Mouse (Mus musculus) hindbrain, postnatal 0 days (tissue): ENCODE data around the gene Rgl1. TPM values are rescaled to one million over a fixed set of nuclear protein-coding genes. Genes with fewer than 3 reads are reported as not detected.

Source experiments
- ATAC-seq: fragments of 200-750 bp; cut with Nextera tagmentation; 2 replicates; pipeline ENCODE4 v1.8.0; 2017; ENCODE audit warnings: mild to moderate bottlenecking, moderate TSS enrichment, moderate library complexity
- DNase-seq: peaks from one replicate; pipeline ENCODE4 v3.0.0-alpha.2; 2015; ENCODE audit warnings: low spot score
- H3K27ac ChIP-seq: fragments of 300-500 bp; sonication (generic); 2 replicates; pipeline ENCODE4 v1.5.1; 2014; ENCODE audit warnings: mild to moderate bottlenecking
- H3K27me3 ChIP-seq: fragments of 300-500 bp; sonication (generic); 2 replicates; pipeline ENCODE4 v1.6.1; 2014; ENCODE audit warnings: low read length, mixed read lengths; ENCODE audit not compliant: insufficient read depth
- H3K36me3 ChIP-seq: fragments of 300-500 bp; sonication (generic); 2 replicates; pipeline ENCODE4 v1.6.1; 2014; ENCODE audit warnings: low read length, mixed read lengths; ENCODE audit not compliant: insufficient read depth
- H3K4me1 ChIP-seq: fragments of 300-500 bp; sonication (generic); 2 replicates; pipeline ENCODE4 v1.6.1; 2014; ENCODE audit warnings: antibody characterized with exemption, low read length, mixed read lengths; ENCODE audit not compliant: insufficient read depth
- H3K4me2 ChIP-seq: fragments of 300-500 bp; sonication (generic); 2 replicates; pipeline ENCODE4 v1.6.1; 2014; ENCODE audit warnings: low read depth, mild to moderate bottlenecking, low read length, moderate library complexity, mixed read lengths
- H3K4me3 ChIP-seq: fragments of 300-500 bp; sonication (generic); 2 replicates; pipeline ENCODE4 v1.5.1; 2014; ENCODE audit warnings: low read length
- H3K9ac ChIP-seq: fragments of 300-500 bp; sonication (generic); replicated peaks from 2 replicates; pipeline ENCODE4 v1.6.1; 2014; ENCODE audit warnings: mild to moderate bottlenecking, low read length, moderate library complexity, mixed read lengths
- H3K9me3 ChIP-seq: fragments of 300-500 bp; sonication (generic); 2 replicates; pipeline ENCODE4 v1.6.1; 2016; ENCODE audit warnings: low read length, mixed read lengths
- CTCF ChIP-seq: IDR thresholded peaks from 2 replicates; pipeline ENCODE4 v1.5.1; 2016; ENCODE audit warnings: antibody characterized with exemption, control low read depth, low read depth
- WGBS: fragments of 180-500 bp; shearing (Covaris S2); extraction: QIAGEN DNeasy Blood & Tissue Kit; methylation state at CpG from one replicate; pipeline ENCODE4 v1.1.7; 2014; 5-methylcytosine and 5-hydroxymethylcytosine counted together
- polyA plus RNA-seq: library from polyadenylated mRNA; unstranded; fragments of >200 nt; fragmentation: Nextera tagmentation; extraction: Ambion mirVana; gene quantifications from 2 replicates; pipeline ENCODE4 v1.2.1, GENCODE M21; 2015
- total RNA-seq: library from RNA; depleted of rRNA; stranded (reverse); fragments of >200 nt; gene quantifications from 2 replicates; pipeline ENCODE4 v1.2.3, GENCODE M21; 2014

Gene Rgl1
- total and polyA plus RNA-seq, 2 experiments from 2014 or later, result 16.1 to 17.0 TPM

DNA sequence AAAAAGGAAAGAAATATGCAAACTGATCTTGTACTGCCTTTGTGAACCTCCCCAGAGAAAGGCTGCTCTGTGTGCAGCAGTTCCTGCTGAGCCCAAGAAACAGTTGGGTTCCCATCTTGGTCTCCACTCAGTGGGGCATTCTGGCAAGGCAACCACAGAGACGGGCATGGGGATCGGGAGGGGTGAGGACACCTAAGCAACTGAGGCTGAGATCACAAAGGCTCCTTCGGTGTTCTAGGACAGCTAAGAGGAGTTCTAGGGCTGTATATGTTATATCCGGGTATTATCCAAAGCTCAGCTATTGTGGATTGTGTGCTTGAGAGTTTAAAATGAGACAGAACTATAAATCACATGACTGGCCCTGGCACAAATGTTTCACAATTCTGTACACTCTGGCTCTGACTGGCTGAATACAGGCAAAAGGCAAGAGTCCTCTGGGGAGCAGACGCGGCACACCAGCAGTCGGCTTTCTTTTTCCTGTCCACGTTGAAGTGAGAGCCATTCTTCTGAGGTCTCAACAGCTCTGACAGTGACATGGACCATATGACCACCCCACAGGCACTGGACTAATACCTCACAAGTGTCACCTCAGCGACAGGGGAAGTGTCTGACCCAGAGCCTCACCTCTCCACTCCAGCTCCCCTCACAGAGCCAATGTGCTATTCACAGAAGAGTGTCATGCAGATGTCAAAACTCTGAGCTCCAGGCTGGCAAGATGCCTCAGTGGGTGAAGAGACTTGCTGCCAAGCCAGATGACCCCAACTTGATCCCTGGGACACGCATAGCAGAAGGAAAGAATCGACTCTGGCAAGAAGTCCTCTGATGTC lies 83.6 kb downstream of the Rgl1 start:
- 0 out of 2 replicates have a peak, but pooled peaks have one; percentile 55 for ATAC-seq
- WGBS, result 43% methylated on average over 11 of the region's 11 CpGs

DNA sequence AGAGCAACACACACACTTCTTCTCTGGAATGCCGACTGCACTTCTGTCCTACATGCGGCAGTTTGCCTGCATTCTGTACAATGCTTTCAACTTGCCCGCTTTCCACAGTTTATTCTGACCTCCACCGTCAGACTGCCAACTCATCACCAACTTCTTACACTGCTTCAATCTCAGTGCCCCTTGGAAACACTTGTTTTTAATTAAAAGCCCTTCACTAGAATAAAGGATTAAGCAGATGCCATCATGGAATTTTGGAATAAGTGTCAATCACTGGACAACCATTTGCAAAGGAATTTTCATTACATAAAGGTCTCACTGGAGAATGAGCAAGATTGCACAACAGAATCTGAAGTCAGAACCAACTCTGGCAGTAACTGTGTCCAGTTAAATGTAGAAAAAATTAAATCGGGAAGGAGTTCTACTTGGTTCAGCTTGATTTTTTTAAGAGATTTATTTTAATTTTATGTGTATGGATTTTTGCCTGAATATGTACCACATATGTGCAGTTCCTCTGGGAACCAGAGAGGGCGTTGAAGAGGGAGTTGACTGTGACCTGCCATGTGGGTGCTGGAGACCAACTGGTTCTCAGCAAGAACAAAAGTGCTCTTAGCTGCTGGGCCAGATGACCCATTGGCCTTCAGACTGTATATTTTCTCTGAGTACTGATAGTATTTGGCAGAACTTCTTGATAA lies 84.3 kb downstream of the Rgl1 start:
- H3K9me3 ChIP-seq, result no peaks in the 10 kb centered on the region
- DNase-seq (no peak), ATAC-seq (no peak)
- no peak overlapping the region for H3K4me2 ChIP-seq
- H3K36me3 ChIP-seq, result no peaks in the 10 kb centered on the region
- no peak overlapping the region for H3K4me3 ChIP-seq
- no peak overlapping the region for H3K9ac ChIP-seq
- no peaks in the 10 kb centered on the region for H3K27me3 ChIP-seq
- no peak overlapping the region for H3K27ac ChIP-seq
- TF ChIP-seq CTCF, result no peak; the same call in 1 of the 2 replicates
- 0 out of 2 replicates have a peak, but pooled peaks cover 3% of the 10 kb centered on the region for H3K4me1 ChIP-seq
- 60% methylated on average over 6 of the region's 6 CpGs for WGBS

More for the DNA sequence above, 83.6 kb downstream of the Rgl1 start:
- no peak for TF ChIP-seq CTCF
- Histone ChIP-seq H3K4me3 (no peak overlapping the region), H3K36me3 (no peaks in the 10 kb centered on the region), H3K27ac (no peak overlapping the region), H3K4me2 (no peak overlapping the region), H3K9ac (no peak overlapping the region), H3K9me3 (no peaks in the 10 kb centered on the region), H3K4me1 (peaks cover 6% of the 10 kb centered on the region; the same call in 1 of the 2 replicates), H3K27me3 (no peaks in the 10 kb centered on the region)
- no peak for DNase-seq

- no peak overlapping the region for H3K4me2 ChIP-seq
- 0 out of 2 replicates have a peak, but pooled peaks cover 3% of the 10 kb centered on the region for H3K4me1 ChIP-seq
- ATAC-seq (no peak), DNase-seq (no peak)
- no peaks in the 10 kb centered on the region for H3K9me3 ChIP-seq
- H3K27ac ChIP-seq, result no peak overlapping the region
- no peak for TF ChIP-seq CTCF
- H3K27me3 ChIP-seq, result no peaks in the 10 kb centered on the region
- no peaks in the 10 kb centered on the region for H3K36me3 ChIP-seq
- no peak overlapping the region for H3K4me3 ChIP-seq
- 57% methylated on average over 8 of the region's 8 CpGs for WGBS
- no peak overlapping the region for H3K9ac ChIP-seq
Measured at GRCm38 (mm10) chr1:152681116-152681515, 85.0 kb downstream of the Rgl1 start.

- Histone ChIP-seq H3K9me3 (no peaks in the 10 kb centered on the region), H3K27ac (no peak overlapping the region), H3K4me2 (no peak overlapping the region), H3K4me3 (no peak overlapping the region), H3K27me3 (no peaks in the 10 kb centered on the region), H3K9ac (no peak overlapping the region), H3K4me1 (0 out of 2 replicates have a peak, but pooled peaks cover 3% of the 10 kb centered on the region), H3K36me3 (no peaks in the 10 kb centered on the region)
- 48% methylated on average over 5 of the region's 5 CpGs for WGBS
- DNase-seq (no peak), ATAC-seq (peak; percentile 24; the same call in 1 of the 2 replicates)
- peak; percentile 25; the same call in 1 of the 2 replicates for TF ChIP-seq CTCF
Measured at GRCm38 (mm10) chr1:152678451-152678850, 87.7 kb downstream of the Rgl1 start.

GRCm38 (mm10) chr1:152677482-152678211 lies 88.5 kb downstream of the Rgl1 start:
- ATAC-seq, result no peak
- Histone ChIP-seq H3K36me3 (no peaks in the 10 kb centered on the region), H3K4me1 (0 out of 2 replicates have a peak, but pooled peaks cover 3% of the 10 kb centered on the region), H3K4me3 (no peak overlapping the region), H3K4me2 (no peak overlapping the region), H3K27me3 (no peaks in the 10 kb centered on the region), H3K9me3 (no peaks in the 10 kb centered on the region), H3K9ac (no peak overlapping the region), H3K27ac (no peak overlapping the region)
- no peak for DNase-seq
- TF ChIP-seq CTCF, result no peak
- WGBS, result 63% methylated on average over 12 of the region's 12 CpGs

DNA sequence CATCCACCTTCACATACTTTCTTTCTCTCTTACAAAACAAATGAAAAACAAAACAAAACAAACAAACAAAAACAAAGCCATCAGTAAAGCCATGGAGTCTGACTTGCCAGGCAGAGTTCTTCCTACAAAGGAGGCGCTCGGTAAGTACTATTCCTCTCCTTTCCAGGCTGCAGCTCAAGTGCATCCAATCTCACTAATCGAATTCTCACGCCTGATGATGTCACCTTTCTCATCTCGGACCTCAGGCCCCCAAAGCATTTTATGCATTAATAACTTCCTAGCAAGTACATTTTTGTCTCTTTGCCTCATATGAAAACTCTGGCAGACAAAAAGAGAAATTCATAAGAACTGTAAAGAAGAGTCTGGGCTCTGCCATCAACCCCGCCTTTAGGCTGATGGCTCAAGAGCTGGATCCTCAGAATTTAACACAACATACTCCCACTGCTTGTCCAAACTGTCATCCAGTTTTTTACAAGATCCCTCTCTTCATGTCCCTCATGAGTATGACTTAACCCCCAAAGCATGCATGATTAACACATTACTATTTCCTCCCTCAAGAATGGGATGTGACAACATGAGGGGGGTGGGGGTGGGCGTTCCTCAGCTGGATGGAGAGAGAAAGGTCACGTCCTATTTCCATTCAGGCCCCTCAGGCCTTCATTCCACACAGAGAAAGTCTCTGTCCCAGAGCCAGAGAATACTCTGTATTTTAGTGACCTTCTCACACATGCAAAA lies 96.5 kb downstream of the Rgl1 start:
- no peaks in the 10 kb centered on the region for H3K36me3 ChIP-seq
- H3K4me3 ChIP-seq, result no peak overlapping the region
- no peak overlapping the region for H3K9ac ChIP-seq
- no peak overlapping the region for H3K27ac ChIP-seq
- H3K4me1 ChIP-seq, result 0 out of 2 replicates have a peak, but pooled peaks cover 2% of the 10 kb centered on the region
- peak; percentile 35; the same call in 1 of the 2 replicates for ATAC-seq
- no peak for DNase-seq
- H3K27me3 ChIP-seq, result no peaks in the 10 kb centered on the region
- WGBS, result 32% methylated on average over 8 of the region's 8 CpGs
- no peaks in the 10 kb centered on the region for H3K9me3 ChIP-seq
- no peak overlapping the region for H3K4me2 ChIP-seq
- no peak for TF ChIP-seq CTCF
